Mouse (Mus musculus) intestine, embryonic 15.5 days (tissue): ENCODE results near the gene Slc13a2. TPM values are rescaled to one million over a fixed set of nuclear protein-coding genes. Genes with fewer than 3 reads are reported as not detected.

Experiments
- ATAC-seq: fragments of 200-750 bp; cut with Nextera tagmentation; 2 replicates; pipeline ENCODE4 v1.8.0; 2017; ENCODE audit warnings: moderate TSS enrichment, moderate library complexity
- H3K27ac ChIP-seq: fragments of 300-500 bp; sonication (generic); 2 replicates; pipeline ENCODE4 v1.5.1; 2015; ENCODE audit warnings: mild to moderate bottlenecking, inconsistent platforms
- H3K27me3 ChIP-seq: fragments of 300-500 bp; sonication (generic); replicated peaks from 2 replicates; pipeline ENCODE4 v1.6.1; 2015; ENCODE audit warnings: inconsistent platforms
- H3K36me3 ChIP-seq: fragments of 300-500 bp; sonication (generic); 2 replicates; pipeline ENCODE4 v1.6.1; 2015; ENCODE audit warnings: inconsistent platforms
- H3K4me1 ChIP-seq: fragments of 300-500 bp; sonication (generic); replicated peaks from 2 replicates; pipeline ENCODE4 v1.6.1; 2015; ENCODE audit warnings: inconsistent platforms
- H3K4me2 ChIP-seq: fragments of 300-500 bp; sonication (generic); replicated peaks from 2 replicates; pipeline ENCODE4 v1.6.1; 2015; ENCODE audit warnings: mild to moderate bottlenecking, inconsistent platforms
- H3K4me3 ChIP-seq: fragments of 300-500 bp; sonication (generic); replicated peaks from 2 replicates; pipeline ENCODE4 v1.5.1; 2015; ENCODE audit warnings: inconsistent platforms
- H3K9ac ChIP-seq: fragments of 300-500 bp; sonication (generic); 2 replicates; pipeline ENCODE4 v1.6.1; 2015; ENCODE audit warnings: inconsistent platforms
- H3K9me3 ChIP-seq: fragments of 300-500 bp; sonication (generic); 2 replicates; pipeline ENCODE4 v1.6.1; 2016; ENCODE audit warnings: inconsistent platforms
- WGBS: fragments of 180-500 bp; shearing (Covaris S2); methylation state at CpG from one replicate; pipeline ENCODE4 v1.1.7; 2015; 5-methylcytosine and 5-hydroxymethylcytosine counted together
- polyA plus RNA-seq: library from polyadenylated mRNA; unstranded; fragments of >200 nt; fragmentation: Nextera tagmentation; extraction: Ambion mirVana; gene quantifications from 2 replicates; pipeline ENCODE4 v1.2.1, GENCODE M21; 2015

The Slc13a2 gene
- 1.3 and 2.5 TPM in 2 replicates for polyA plus RNA-seq

DNA sequence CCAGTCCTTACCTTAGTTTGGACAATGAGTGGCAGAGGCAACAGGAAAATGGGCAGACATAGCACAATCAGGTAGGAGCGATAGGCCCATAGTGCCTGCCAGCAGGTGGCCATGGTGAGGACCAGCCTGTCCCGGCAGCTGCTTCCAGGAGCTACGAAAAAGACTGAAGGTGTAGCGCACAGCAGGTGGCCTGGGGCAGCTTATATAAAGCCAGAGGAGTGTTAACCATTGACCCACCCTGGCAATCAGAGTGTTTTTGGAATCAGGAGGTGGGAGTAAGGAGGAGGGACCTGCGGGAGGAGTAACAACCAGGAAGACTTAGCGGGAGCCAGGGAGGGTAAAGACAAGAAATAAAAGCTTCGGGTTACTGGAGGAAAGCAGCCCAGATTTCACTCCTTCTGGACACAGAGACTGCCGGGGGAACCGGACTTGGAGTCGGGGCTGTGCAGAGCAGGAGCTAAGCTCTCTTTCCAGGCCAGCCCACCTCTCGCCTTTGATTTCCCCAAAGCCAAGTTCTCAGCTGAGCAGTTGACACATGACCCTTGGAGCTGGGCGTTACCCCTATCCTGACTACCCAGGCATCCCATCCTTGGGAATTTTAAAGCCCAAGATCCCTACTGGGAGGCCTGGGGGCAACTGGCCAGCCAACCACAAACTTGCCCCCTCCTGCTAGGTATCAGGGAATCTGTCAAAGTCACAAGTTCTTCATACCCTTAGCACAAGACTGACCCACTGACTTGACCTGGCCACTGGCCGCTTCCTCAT is at the start of gene Slc13a2:
Gene Slc13a2 (minus strand): TSS at position 163 of the 765 bp plus-strand sequence.
- no peak within 1 kb of the TSS; the same call in 1 of the 2 replicates for H3K27ac ChIP-seq
- 23% methylated on average over 13 of the region's 13 CpGs for WGBS
- no peaks in the 10 kb centered on the region for H3K36me3 ChIP-seq
- no peak within 1 kb of the TSS for H3K4me3 ChIP-seq
- H3K4me1 ChIP-seq: peaks cover 5% of the 10 kb centered on the region; the same call in 1 of the 2 replicates
- H3K9ac ChIP-seq: no peak within 1 kb of the TSS
- 0 out of 2 replicates have a peak, but pooled peaks cover 4% of the 10 kb centered on the region for H3K27me3 ChIP-seq
- H3K9me3 ChIP-seq: no peaks in the 10 kb centered on the region
- H3K4me2 ChIP-seq: peak within 1 kb of the TSS; percentile 30
- peak; percentile 31; the same call in 1 of the 2 replicates for ATAC-seq

DNA sequence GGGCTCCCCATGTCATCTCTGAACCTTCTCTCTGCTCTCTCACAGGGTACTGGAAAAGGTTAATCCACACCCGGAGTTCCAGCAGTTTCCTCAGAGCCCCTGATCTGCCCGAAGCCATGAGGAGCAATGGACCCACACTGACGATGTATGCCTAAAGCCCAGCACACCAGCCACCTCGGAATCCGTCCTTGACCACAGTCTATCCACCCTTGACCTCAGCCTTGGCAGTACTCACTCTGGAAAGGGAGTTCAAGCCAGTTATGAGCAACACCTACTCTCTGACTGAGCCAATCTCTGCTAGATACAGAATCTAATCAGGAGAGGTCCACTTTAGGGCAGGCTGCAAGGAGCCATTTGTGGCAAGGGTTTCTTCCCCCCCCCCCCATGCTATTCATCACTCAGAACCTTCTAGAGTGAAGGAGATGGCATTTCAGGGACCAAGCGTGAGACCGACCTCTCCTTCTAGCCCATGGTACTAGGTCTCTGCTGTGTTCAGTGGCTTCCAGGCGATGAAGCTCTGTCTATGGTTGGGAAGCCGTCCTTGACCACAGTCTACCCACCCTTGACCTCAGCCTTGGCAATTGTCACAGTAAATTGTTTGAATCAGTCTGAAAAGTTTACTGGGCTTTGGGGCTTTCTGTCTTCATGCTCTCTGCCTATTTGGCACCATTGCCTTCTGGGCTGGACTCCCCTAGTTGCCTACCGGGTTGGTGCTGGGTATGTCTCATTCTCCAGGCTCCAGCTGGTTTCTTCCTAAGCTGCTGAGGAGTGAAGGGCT is 49.5 kb upstream of the Slc13a2 start:
- H3K36me3 ChIP-seq: no peaks in the 10 kb centered on the region
- H3K9ac ChIP-seq: no peak overlapping the region
- ATAC-seq: no peak
- WGBS: 93% methylated on average over 10 of the region's 10 CpGs
- no peaks in the 10 kb centered on the region for H3K9me3 ChIP-seq
- H3K4me3 ChIP-seq: no peak overlapping the region
- H3K4me2 ChIP-seq: no peak overlapping the region
- no peaks in the 10 kb centered on the region for H3K27me3 ChIP-seq
- peaks cover 1% of the 10 kb centered on the region; the same call in 1 of the 2 replicates for H3K4me1 ChIP-seq
- H3K27ac ChIP-seq: no peak overlapping the region

DNA sequence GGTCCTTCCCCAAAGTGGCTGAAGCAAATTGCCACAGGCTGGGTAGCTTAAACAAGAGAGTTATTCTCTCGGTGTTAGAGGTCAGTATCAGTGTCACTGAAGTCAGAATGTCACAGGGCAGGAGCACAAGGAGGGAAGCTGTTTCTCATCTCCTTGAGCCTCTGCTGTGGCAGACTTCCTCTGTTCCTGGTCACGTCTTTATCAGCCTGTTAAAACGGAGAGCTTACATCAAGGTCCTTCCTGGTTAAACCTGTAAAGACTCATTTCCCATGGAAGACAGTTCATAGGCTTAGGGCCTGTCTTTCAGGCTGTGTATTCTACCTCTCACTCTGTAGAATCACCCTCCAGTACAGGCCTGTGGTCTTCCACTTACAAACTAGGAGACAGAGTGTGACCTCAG is 45.9 kb upstream of the Slc13a2 start:
- no peak overlapping the region for H3K4me3 ChIP-seq
- no peaks in the 10 kb centered on the region for H3K9me3 ChIP-seq
- H3K4me2 ChIP-seq: no peak overlapping the region
- H3K4me1 ChIP-seq: peaks cover 15% of the 10 kb centered on the region
- no peak overlapping the region for H3K9ac ChIP-seq
- WGBS: 62% methylated on average over 3 of the region's 3 CpGs
- H3K27ac ChIP-seq: no peak overlapping the region
- H3K36me3 ChIP-seq: no peaks in the 10 kb centered on the region
- H3K27me3 ChIP-seq: no peaks in the 10 kb centered on the region
- ATAC-seq: no peak

DNA sequence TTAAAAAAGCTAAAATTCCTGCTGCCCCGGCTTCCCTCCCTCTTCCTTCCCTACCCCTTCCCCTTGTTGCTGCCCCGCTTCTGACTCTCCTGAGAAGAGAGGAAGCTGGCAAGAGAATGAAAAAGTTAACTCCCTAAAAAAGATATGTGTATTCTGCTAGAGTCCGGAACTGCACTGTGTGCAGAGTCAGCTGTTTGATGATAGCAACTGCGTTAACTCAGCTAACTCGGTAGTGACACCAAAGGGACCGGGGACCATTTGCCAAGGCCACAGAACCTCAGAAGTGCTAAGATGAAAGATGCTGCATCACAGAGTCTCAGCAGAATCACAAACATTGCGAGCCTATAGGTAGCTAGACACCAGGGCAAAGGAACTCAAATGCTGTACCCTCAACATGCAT is 45.5 kb upstream of the Slc13a2 start:
- 76% methylated on average over 7 of the region's 7 CpGs for WGBS
- no peak overlapping the region for H3K9ac ChIP-seq
- H3K4me1 ChIP-seq: peaks cover 15% of the 10 kb centered on the region
- no peak overlapping the region for H3K4me2 ChIP-seq
- H3K9me3 ChIP-seq: no peaks in the 10 kb centered on the region
- H3K4me3 ChIP-seq: no peak overlapping the region
- H3K27ac ChIP-seq: no peak overlapping the region
- no peaks in the 10 kb centered on the region for H3K27me3 ChIP-seq
- ATAC-seq: no peak
- no peaks in the 10 kb centered on the region for H3K36me3 ChIP-seq

DNA sequence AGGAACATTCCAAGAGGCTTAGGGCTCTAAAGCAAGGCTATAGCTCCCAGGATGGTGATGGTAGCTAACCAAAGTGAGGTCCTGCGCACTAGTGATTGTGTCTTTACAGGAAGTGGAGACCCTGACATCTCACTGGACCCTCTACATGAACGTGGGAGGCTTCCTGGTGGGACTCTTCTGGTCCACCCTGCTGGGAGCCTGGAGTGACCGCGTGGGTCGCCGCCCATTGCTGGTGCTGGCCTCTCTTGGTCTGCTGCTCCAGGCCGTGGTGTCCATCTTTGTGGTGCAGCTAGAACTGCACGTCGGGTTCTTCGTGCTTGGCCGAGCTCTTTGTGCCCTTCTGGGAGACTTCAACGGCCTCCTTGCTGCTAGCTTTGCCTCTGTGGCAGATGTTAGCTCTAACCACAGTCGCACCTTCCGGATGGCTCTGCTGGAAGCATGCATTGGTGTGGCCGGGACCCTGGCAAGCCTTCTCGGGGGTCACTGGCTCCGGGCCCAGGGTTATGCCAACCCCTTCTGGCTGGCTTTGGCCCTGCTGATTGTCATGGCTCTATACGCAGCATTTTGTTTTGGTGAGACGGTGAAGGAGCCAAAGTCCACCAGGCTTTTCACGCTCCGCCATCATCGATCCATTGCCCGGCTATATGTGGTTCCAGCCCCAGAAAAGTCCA is 44.4 kb upstream of the Slc13a2 start:
- peak overlapping the region; percentile 68 for H3K4me3 ChIP-seq
- no peaks in the 10 kb centered on the region for H3K36me3 ChIP-seq
- peak overlapping the region; percentile 24; the same call in 1 of the 2 replicates for H3K9ac ChIP-seq
- H3K27ac ChIP-seq: peak overlapping the region; percentile 89; the same call in 1 of the 2 replicates
- 0 out of 2 replicates have a peak, but pooled peaks have one; percentile 6 for ATAC-seq
- peak overlapping the region; percentile 90 for H3K4me2 ChIP-seq
- peaks cover 15% of the 10 kb centered on the region for H3K4me1 ChIP-seq
- H3K9me3 ChIP-seq: no peaks in the 10 kb centered on the region
- WGBS: 70% methylated on average over 23 of the region's 23 CpGs
- H3K27me3 ChIP-seq: no peaks in the 10 kb centered on the region

DNA sequence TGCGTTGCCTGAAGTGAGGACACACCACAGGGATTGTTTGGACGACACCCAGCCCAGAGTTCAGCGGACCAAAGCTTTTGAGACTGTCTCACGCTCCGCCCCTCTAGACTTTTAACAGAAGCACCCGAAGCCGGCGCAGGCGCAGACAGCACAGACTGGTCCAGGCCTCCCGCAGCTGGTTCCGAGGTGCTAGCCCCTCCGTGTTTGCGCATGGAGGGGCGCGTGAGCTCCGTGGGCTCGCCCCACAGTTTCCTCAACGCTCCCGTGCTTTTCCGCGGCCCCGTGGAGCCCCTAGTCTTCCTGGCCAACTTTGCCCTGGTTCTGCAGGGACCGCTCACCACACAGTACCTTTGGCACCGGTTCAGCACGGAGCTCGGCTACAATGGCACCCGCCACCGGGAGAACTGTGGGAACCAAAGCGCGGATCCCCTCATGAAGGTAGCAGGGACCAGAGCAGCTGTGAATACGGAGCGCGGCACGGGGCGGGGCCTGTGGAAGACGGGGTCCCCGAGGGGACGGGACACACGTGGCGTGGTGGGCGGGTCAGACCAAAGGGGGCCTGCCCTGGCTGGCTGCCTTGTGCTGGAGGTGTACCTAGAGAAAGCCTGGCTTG is 43.7 kb upstream of the Slc13a2 start, which contains the start of gene Slc46a1:
Gene Slc46a1 (plus strand): TSS at position 130 of the 613 bp plus-strand sequence.
- Histone ChIP-seq H3K36me3 (no peaks in the 10 kb centered on the region), H3K4me1 (peaks cover 15% of the 10 kb centered on the region), H3K9me3 (no peaks in the 10 kb centered on the region), H3K4me3 (peak within 1 kb of the TSS; percentile 68), H3K4me2 (peak within 1 kb of the TSS; percentile 90), H3K9ac (peak within 1 kb of the TSS; percentile 75), H3K27me3 (no peaks in the 10 kb centered on the region), H3K27ac (peak within 1 kb of the TSS; percentile 89)
- WGBS: 0% methylated on average over 41 of the region's 41 CpGs
- peak; percentile 93 for ATAC-seq

DNA sequence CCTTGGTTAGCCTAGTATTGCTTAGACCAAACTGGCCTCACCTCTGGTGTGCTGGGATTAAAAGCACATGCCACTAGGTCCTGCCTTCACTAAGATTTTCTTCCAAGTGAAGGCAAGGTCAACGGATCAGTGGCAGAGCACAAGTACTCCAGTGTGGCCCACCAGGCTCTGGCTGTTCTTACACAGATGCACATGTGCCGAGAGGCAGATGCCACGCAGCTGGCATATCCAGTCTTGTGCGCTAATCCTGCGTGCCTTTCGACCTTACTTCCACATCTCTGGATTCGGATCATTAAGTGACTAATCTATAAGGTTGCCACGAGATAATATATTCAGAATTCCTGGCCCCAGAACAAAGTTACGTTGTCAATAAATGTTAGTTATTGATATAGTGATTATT is 43.1 kb upstream of the Slc13a2 start:
- 31% methylated on average over 9 of the region's 9 CpGs for WGBS
- H3K27ac ChIP-seq: no peak overlapping the region; the same call in 1 of the 2 replicates
- ATAC-seq: no peak

DNA sequence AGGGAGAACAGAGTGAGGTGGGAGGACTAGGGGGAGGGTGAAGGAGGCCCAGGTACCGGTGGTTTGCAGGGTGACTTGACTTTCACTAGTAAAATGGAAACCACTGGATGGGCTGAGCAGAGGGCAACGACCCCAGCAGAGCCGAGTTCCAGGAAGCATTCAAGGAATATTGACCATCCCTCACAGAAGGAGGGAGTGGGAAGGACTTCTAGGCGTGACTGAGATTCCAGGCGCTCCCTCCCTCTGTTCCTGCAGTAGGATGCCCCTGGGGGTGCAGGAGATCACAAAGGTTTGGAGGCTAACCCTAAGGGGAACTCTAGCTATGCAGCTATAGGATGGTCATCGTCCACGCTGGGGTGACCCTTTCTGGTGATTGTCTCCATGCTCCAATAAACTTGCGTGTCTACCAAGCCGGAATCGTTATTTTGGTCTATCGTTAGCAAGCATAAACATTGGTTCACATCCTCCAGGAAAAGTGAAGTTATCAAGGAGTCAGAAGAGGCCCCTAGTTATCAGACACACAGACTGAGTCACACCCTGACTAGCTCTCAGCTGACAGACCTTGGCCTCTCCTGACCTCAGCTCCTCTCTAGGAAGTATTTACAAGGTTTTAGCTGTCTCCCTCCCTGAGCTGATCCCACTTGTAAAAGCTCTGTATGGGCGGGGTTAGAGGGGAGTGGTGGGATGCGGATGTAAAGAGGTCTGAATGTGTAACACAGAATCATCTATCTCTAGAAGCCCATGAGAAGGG is 41.4 kb upstream of the Slc13a2 start:
- peak; percentile 52 for ATAC-seq
- H3K27ac ChIP-seq: no peak overlapping the region
- peaks cover 15% of the 10 kb centered on the region for H3K4me1 ChIP-seq
- H3K9me3 ChIP-seq: no peaks in the 10 kb centered on the region
- no peak overlapping the region for H3K4me3 ChIP-seq
- no peaks in the 10 kb centered on the region for H3K27me3 ChIP-seq
- no peaks in the 10 kb centered on the region for H3K36me3 ChIP-seq
- H3K9ac ChIP-seq: no peak overlapping the region
- WGBS: 38% methylated on average over 13 of the region's 13 CpGs
- peak overlapping the region; percentile 20 for H3K4me2 ChIP-seq

More for the DNA sequence above, 43.1 kb upstream of the Slc13a2 start:
- Histone ChIP-seq H3K4me2 (peak overlapping the region; percentile 90), H3K27me3 (no peaks in the 10 kb centered on the region), H3K4me1 (peaks cover 15% of the 10 kb centered on the region), H3K36me3 (no peaks in the 10 kb centered on the region), H3K4me3 (peak overlapping the region; percentile 68), H3K9ac (peak overlapping the region; percentile 75; the same call in 1 of the 2 replicates), H3K9me3 (no peaks in the 10 kb centered on the region)

DNA sequence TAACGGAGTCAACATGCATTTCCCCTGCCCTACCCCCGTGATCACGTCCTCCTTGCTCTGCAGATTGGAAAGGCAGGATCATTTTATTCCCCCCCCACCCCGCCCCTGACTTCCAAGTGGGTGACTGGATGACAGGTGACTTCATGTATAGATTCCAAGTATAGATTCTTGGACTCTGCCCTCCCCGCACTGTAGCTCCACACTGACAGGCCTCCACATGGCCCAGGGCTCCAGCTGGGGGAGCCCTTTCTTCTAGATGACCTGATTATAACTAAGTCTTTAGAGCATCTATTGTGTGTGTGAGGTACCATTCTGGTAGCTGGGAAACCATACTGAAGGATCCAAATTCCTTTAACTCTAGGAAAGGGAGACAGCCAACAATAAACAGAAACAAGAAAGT is 40.7 kb upstream of the Slc13a2 start:
- Histone ChIP-seq H3K27me3 (no peaks in the 10 kb centered on the region), H3K36me3 (no peaks in the 10 kb centered on the region), H3K9ac (no peak overlapping the region), H3K4me3 (no peak overlapping the region), H3K4me2 (0 out of 2 replicates have a peak overlapping the region, but pooled peaks have one; percentile 20), H3K27ac (no peak overlapping the region), H3K4me1 (peaks cover 15% of the 10 kb centered on the region), H3K9me3 (no peaks in the 10 kb centered on the region)
- WGBS: 61% methylated on average over 5 of the region's 5 CpGs
- ATAC-seq: peak; percentile 54; the same call in 1 of the 2 replicates

DNA sequence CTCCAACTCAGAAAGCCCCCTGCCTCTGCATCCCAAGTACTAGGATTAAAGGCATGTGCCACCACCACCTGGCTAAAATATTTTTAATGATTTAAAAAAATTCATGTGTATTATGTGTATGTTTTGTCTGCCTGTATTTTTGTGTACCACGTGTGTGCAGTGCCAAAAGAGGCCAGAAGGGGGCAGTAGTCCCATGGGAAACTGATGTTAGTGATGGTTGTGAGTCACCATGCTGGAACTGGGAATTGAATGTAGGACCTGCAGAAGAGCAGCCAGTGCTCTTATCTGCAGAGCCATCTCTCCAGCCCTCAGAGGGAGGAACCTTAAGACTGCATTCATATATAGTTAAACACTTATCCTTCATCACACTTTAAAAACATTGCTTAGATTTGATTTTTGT is 39.9 kb upstream of the Slc13a2 start:
- no peak overlapping the region for H3K4me3 ChIP-seq
- H3K4me1 ChIP-seq: peaks cover 15% of the 10 kb centered on the region
- no peak overlapping the region for H3K9ac ChIP-seq
- H3K9me3 ChIP-seq: no peaks in the 10 kb centered on the region
- no peak for ATAC-seq
- 75% methylated on average over 1 of the region's 1 CpGs for WGBS
- H3K27me3 ChIP-seq: no peaks in the 10 kb centered on the region
- H3K4me2 ChIP-seq: no peak overlapping the region
- H3K36me3 ChIP-seq: no peaks in the 10 kb centered on the region
- H3K27ac ChIP-seq: no peak overlapping the region

DNA sequence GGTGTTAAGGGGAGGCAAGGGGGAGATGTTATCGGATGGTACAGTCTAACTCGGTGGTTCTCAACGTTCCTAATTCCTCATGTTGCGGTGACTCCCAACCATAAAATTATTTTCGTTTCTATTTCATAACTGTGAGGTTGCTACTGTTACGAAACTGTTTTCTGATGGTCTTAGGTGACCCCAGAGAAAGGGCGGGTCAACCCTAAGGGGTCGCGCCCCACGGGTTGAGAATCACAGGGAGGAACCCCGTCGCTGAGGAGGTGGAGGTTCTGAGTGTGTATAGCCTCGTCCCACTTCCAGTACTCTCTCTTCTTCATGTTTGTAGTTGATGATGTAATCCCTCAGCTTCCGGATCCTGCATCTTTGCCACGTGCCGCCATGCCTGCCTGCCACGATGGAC is 36.7 kb upstream of the Slc13a2 start:
- H3K4me2 ChIP-seq: no peak overlapping the region
- no peak overlapping the region for H3K4me3 ChIP-seq
- H3K36me3 ChIP-seq: no peaks in the 10 kb centered on the region
- no peaks in the 10 kb centered on the region for H3K27me3 ChIP-seq
- no peaks in the 10 kb centered on the region for H3K9me3 ChIP-seq
- H3K4me1 ChIP-seq: peaks cover 4% of the 10 kb centered on the region; the same call in 1 of the 2 replicates
- H3K9ac ChIP-seq: no peak overlapping the region
- 84% methylated on average over 17 of the region's 17 CpGs for WGBS
- ATAC-seq: no peak
- H3K27ac ChIP-seq: no peak overlapping the region
